In the genomic region with DNA sequence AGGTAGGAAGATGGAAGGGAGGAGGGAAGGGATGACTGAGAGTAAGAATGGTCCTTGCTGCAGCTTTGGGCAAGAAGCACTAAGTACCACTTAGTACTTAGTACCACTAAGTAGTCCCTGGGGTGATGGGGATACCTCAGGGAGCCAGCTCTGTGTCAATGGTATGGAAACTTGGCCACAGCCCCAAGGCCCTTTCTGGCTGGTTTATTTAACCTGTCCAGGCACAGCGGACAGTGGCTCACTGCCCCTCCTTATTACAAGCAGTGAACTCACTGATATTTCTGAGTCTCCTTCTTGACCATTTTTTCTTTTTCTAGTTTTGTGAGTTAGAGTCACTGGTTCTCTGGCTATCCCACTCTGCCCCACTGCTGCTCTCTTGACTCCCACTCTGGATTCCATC, we compare ENCODE assay signal across 16 mouse cellular contexts. TPM values are rescaled to one million over a fixed set of nuclear protein-coding genes. Genes with fewer than 3 reads are reported as not detected.
DNase-seq lines count a peak whose midpoint lies in the region; TF ChIP-seq lines count a peak whose summit lies in the region.
"Had no signal": no experiment of that assay in that cellular context is flagged by ENCODE, and none has a peak within 500 bp of the region (broad histone marks: within the 10 kb centered on the region; RNA-seq: fewer than 3 reads in every experiment).

No protein-coding gene starts in this region.

- no peak for DNase-seq in heart, adult 2 months
- no peak for DNase-seq in heart, postnatal 25 days (ENCODE audit: low spot score)
- peak; percentile 21 for DNase-seq in kidney, postnatal 10 days
- no peak for DNase-seq in kidney, postnatal 36 days
- no peak for DNase-seq in thymus, postnatal 25 days
- DNase-seq in heart, adult 8-10 months (ENCODE audit: low spot score) = no peak
- DNase-seq: cerebellum, postnatal 10 days; liver; lung, embryonic 14.5 days; thymus, adult 2 months had no signal

- TF ChIP-seq CTCF in heart, adult 2 months (IDR thresholded peaks at IDR 0.05) = no peak
- TF ChIP-seq CTCF in cortical plate, adult 2 months (IDR thresholded peaks at IDR 0.05; ENCODE audit: extremely low read depth, insufficient read depth, low read length) = no peak

- H3K4me1 ChIP-seq in heart, adult 2 months (ENCODE audit: control insufficient read depth, insufficient read depth, low read length) = peaks cover 39% of the 10 kb centered on the region
- peaks cover 3% of the 10 kb centered on the region; the same call in 1 of the 2 replicates for H3K4me1 ChIP-seq in cortical plate, adult 2 months (ENCODE audit: control insufficient read depth, insufficient read depth, low read length)
- H3K4me1 ChIP-seq: forebrain, embryonic 10.5 days; midbrain, embryonic 13.5 days had no signal

- TF ChIP-seq POLR2A in heart, adult 2 months (IDR thresholded peaks at IDR 0.05; ENCODE audit: insufficient read depth, low read depth, low read length) = no peak
- no peak for TF ChIP-seq POLR2A in cortical plate, adult 2 months (IDR thresholded peaks at IDR 0.05; ENCODE audit: extremely low read depth, insufficient read depth, low read length)
- TF ChIP-seq POLR2A in myocyte (IDR thresholded peaks at IDR 0.05; ENCODE audit: insufficient read length, low read depth) = no peak

- intact Hi-C loops in heart, adult 2 months (cut with DNase I) = no loop called here
- intact Hi-C loops in heart, postnatal 25 days (cut with DNase I) = no loop called here

- no peak for TF ChIP-seq EP300 in heart, adult 2 months (IDR thresholded peaks at IDR 0.05; ENCODE audit: insufficient read depth, low read depth, low read length)

- H3K79me2 ChIP-seq in heart, adult 2 months (replicated peaks; ENCODE audit: control insufficient read depth, insufficient read depth, low read length) = no peaks in the 10 kb centered on the region; the same call in 1 of the 2 replicates
- no peaks in the 10 kb centered on the region for H3K79me2 ChIP-seq in myocyte (ENCODE audit: control insufficient read depth, insufficient read depth)

- H3K36me3 ChIP-seq in heart, adult 2 months (ENCODE audit: control insufficient read depth, insufficient read depth, low read length) = peaks cover 29% of the 10 kb centered on the region
- H3K36me3 ChIP-seq in myocyte (ENCODE audit: control insufficient read depth, insufficient read depth) = no peaks in the 10 kb centered on the region
- H3K36me3 ChIP-seq: forebrain, embryonic 10.5 days; G1E; midbrain, embryonic 13.5 days had no signal

- H3ac ChIP-seq in myocyte (ENCODE audit: control insufficient read depth, insufficient read length) = no peak overlapping the region

- no peaks in the 10 kb centered on the region for H3K27me3 ChIP-seq in heart, adult 2 months (ENCODE audit: control insufficient read depth, insufficient read depth, low read length)
- no peaks in the 10 kb centered on the region for H3K27me3 ChIP-seq in myocyte (ENCODE audit: control insufficient read depth, insufficient read depth, insufficient read length)
- H3K27me3 ChIP-seq: midbrain, embryonic 13.5 days had no signal

- H3K4me2 ChIP-seq in myocyte (ENCODE audit: low read depth) = peak overlapping the region; percentile 69
- H3K4me2 ChIP-seq: lung, embryonic 14.5 days; midbrain, embryonic 13.5 days had no signal

- H3K9ac ChIP-seq in heart, adult 2 months (ENCODE audit: low read depth, low read length) = no peak overlapping the region
- H3K9ac ChIP-seq: lung, embryonic 14.5 days; midbrain, embryonic 13.5 days had no signal

- H3K27ac ChIP-seq in heart, adult 2 months = peak overlapping the region; percentile 73
- H3K27ac ChIP-seq in cortical plate, adult 2 months (ENCODE audit: insufficient read depth, low read length) = 0 out of 2 replicates have a peak overlapping the region, but pooled peaks have one; percentile 7
- H3K27ac ChIP-seq: forebrain, embryonic 10.5 days; macrophage; midbrain, embryonic 13.5 days had no signal

- no peak overlapping the region for H3K4me3 ChIP-seq in heart, adult 2 months
- H3K4me3 ChIP-seq in cortical plate, adult 2 months (ENCODE audit: insufficient read depth, low read length) = no peak overlapping the region
- H3K4me3 ChIP-seq in myocyte = no peak overlapping the region
- H3K4me3 ChIP-seq: forebrain, embryonic 10.5 days; midbrain, embryonic 13.5 days had no signal

- 52% methylated on average over 1 of the region's 1 CpGs for WGBS in heart, adult 2 months

TF ChIP-seq in myocyte, 11 proteins besides CTCF, POLR2A, EP300 and RAD21:
- TF ChIP-seq TCF12 (IDR thresholded peaks at IDR 0.05; ENCODE audit: insufficient read depth, poor library complexity, severe bottlenecking) = no peak

RNA-seq across cellular contexts. Expression of a gene that starts 40.7 kb away (rescaled TPM):
- 100 to 1,000 TPM; 174 to 205 TPM for total RNA-seq in heart, adult 2 months (2021)
- polyA plus RNA-seq in heart, adult 2 months (2012; rRNA removed) = 342 and 353 TPM in 2 replicates
- 100 to 1,000 TPM; 251 to 311 TPM for total RNA-seq in heart, postnatal 25 days (2021)
- 82.1 and 88.9 TPM in 2 replicates for polyA plus RNA-seq in cortical plate, adult 2 months (2012; rRNA removed)
- polyA plus RNA-seq in myocyte (2012; fragmentation: generic; extraction: Trizol) = 201 TPM
- 100 to 1,000 TPM; 123 to 169 (median 129) TPM for total RNA-seq in heart, adult 8-10 months (2022)
- total RNA-seq: G1E had no signal
- polyA plus RNA-seq: G1E had no signal

RNA-seq across cellular contexts. Expression of a gene that starts 57.2 kb away (rescaled TPM):
- total RNA-seq in heart, adult 2 months (2021) = 10 to 100 TPM; 34.1 to 34.5 TPM
- polyA plus RNA-seq in heart, adult 2 months (2012; rRNA removed) = 25.4 and 26.8 TPM in 2 replicates
- 10 to 100 TPM; 32.2 to 34.5 TPM for total RNA-seq in heart, postnatal 25 days (2021)
- polyA plus RNA-seq in cortical plate, adult 2 months (2012; rRNA removed) = 35.4 and 35.9 TPM in 2 replicates
- 19.5 TPM for polyA plus RNA-seq in myocyte (2012; fragmentation: generic; extraction: Trizol)
- total RNA-seq in heart, adult 8-10 months (2022) = 10 to 100 TPM; 30.5 to 35.7 (median 34.9) TPM

RNA-seq across cellular contexts. Expression of a gene that starts 57.3 kb away (rescaled TPM):
- total RNA-seq in heart, adult 2 months (2021) = 10 to 100 TPM; 19.7 to 21.3 TPM
- 12.2 and 13.5 TPM in 2 replicates for polyA plus RNA-seq in heart, adult 2 months (2012; rRNA removed)
- total RNA-seq in heart, postnatal 25 days (2021) = 10 to 100 TPM; 19.0 to 21.6 TPM
- polyA plus RNA-seq in cortical plate, adult 2 months (2012; rRNA removed) = 18.4 and 18.5 TPM in 2 replicates
- polyA plus RNA-seq in myocyte (2012; fragmentation: generic; extraction: Trizol) = 20.2 TPM
- total RNA-seq in heart, adult 8-10 months (2022) = 10 to 100 TPM; 20.9 to 25.9 (median 22.3) TPM
